Mouse (Mus musculus) kidney, postnatal 25 days (tissue): ENCODE data around the gene Alox15.
"Not testable (repeated sequence)": the region's sequence is repeated elsewhere in the genome, so short reads cannot be mapped to it uniquely, and the experiment has no call there.

Experiments used
- DNase-seq, 2 experiments: peaks; one replicate each; pipeline ENCODE4 v3.0.0; 2021; ENCODE audit warnings: mixed read lengths in 2 of 2

The Alox15 gene

GRCm38 (mm10) chr11:70351868-70352267 lies at the start of gene Alox15:
Gene Alox15 (minus strand): TSS chr11:70352031.
- peak in 1 of 2 experiments; percentile 7 for DNase-seq

- DNase-seq = no peak
Observed at GRCm38 (mm10) chr11:70389421-70389820, 37.6 kb upstream of the Alox15 start.

GRCm38 (mm10) chr11:70387436-70387835 lies 35.6 kb upstream of the Alox15 start:
- DNase-seq = no peak

- no peak for DNase-seq
Observed at GRCm38 (mm10) chr11:70384136-70384535, 32.3 kb upstream of the Alox15 start.

- DNase-seq = no peak
Observed at GRCm38 (mm10) chr11:70381330-70381729, 29.5 kb upstream of the Alox15 start.

- no peak for DNase-seq
Observed at GRCm38 (mm10) chr11:70380478-70381005, 28.7 kb upstream of the Alox15 start.

DNA sequence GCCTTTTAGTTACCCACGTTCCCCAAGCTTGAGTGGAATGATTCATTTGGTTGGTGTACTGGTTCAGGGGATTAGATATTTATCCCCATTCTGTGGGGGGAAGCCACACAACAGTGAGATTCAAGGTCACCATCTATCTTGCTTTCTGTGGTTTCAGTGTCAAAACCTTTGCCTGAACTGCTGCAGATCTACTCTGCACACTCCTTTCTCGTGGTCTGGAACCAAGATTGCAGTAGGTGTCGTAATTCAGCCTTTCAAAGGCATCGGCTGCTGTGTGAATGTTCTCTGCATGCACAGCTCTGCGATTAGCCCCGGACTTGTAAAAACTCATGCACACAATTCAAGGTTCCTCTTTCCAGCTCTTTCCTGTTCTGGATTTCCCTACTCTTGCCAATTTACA lies 24.2 kb upstream of the Alox15 start:
- no peak for DNase-seq

DNA sequence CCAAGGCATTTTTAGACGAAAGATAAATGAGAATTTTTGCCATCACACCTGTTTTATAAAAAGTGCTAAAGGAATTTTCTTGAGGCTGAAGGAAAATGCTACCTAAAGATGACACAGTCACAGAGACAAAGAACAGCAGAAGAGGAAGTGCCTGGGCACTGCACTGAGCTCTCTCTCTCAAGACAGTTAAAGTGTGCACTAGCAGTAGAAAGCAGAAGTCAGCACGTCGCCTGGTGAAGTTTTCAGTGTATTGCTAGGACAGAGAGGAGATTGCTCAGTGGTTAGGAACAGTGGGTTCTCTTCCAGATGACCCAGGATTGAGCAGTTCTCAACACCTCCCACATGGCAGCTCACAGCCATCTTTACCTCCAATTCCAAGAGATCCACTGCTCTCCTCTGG lies 22.5 kb upstream of the Alox15 start:
- DNase-seq = no peak

DNA sequence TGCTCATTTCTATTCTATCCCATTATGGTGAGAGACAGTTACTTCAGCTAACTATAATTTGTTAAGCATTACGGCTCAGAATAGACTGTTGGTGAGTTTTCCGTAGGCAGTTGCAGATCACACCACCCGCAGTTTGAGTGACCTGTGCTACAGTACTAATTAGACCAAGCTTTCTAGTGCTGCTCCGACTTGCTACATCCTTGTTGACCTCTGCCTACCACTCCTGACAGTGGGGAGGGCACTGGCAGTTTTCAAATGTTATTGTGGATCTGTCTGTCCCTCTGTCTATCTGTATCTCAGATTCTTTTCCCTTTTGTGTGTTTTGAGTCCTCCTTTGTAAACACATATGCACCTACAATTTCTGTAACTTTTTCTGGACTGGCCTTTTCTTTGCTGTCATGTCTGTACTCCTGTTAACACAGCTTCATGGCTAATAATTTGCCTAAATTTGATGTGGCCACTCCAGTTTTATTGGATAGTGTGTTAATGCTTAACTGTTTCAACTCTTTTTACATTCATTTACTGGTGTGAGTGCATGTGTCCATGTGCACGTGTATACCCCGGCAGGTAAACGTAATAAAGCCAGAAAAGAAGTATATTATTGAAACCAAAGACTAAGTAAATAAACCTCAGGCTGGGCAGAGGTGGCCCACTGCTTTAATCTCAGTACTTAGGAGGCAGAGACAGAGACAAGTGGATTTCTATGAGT lies 21.2 kb upstream of the Alox15 start:
- DNase-seq = no peak

GRCm38 (mm10) chr11:70372396-70372795 lies 20.6 kb upstream of the Alox15 start:
- DNase-seq = no peak

DNA sequence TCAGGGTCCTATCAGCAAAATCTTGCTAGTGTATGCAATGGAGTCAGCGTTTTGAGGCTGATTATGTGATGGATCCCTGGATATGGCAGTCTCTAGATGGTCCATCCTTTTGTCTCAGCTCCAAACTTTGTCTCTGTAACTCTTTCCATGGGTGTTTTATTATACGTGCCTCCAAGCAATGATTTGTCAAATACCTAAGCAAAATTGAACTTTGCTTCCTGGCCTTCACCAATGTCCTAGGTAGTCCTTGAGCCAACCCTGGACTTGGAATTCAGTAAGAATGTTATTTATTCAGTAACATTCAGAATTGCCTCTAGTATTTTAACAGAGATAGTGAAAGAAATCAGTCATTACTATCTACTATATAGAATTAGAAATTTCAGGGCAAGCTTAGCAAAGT lies 16.8 kb upstream of the Alox15 start:
- DNase-seq = not testable (repeated sequence)

DNA sequence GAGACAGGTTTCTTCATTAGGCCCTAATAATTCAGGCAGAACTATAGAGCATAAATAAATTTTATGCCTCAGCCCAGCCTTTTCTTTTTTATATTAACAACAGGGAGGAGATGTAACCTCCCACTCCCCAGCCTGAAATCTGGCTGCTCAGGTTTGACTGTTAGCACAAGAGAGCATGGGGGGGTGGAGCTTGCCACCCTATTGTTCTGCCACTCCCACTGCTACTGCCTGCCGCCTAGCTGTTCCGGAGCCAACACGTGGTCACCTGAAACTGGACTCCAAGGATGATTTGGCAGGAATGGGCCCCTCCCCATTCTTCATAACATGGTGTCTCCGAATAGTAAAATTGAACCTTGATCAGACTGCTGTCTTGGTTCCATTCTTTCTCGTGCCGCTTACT lies 15.9 kb upstream of the Alox15 start:
- DNase-seq = not testable (repeated sequence)

GRCm38 (mm10) chr11:70348630-70349029 lies 3.2 kb downstream of the Alox15 start:
- no peak for DNase-seq

DNA sequence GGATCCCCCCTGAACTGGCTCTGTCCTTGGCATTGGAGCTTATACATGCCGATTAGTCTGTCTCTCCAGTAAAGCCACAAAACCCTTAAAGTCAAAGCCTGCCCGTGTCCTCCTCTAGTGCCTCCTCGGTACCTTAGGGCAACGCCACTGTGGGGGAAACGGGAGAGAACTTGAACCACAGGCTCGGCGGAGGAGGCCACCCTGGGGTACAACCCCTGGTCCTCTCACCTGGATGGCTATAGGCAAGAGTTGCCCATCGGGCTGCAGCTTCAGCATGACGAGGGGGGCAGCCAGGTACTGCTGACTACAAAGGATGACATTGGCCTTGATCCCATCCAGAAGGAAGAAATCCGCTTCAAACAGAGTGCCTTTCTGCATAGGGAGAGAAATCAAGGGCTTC lies 4.0 kb downstream of the Alox15 start:
- DNase-seq = no peak

- DNase-seq = no peak
Observed at GRCm38 (mm10) chr11:70345546-70345945, 6.3 kb downstream of the Alox15 start.

DNA sequence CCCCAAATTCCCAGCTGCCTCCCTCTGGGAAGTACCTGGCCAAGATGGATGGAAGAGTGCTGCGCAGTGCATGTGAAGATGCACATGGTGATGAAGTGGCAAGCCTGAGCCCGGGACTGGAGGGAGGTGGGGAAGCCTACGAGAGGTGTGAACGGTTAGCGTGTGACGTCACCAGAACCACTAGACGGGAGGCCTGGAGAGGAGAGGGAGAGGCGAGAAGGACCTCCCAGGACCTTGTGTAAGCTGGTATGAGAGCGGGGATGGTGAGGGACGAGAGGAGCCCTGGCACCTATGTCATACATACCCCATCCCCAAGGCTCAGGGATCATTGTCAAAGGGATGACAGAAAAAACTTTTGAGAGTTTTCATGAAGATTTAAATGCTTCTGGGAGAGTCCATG lies 6.8 kb downstream of the Alox15 start:
- DNase-seq = no peak

- DNase-seq = no peak
Observed at GRCm38 (mm10) chr11:70339481-70339880, 12.3 kb downstream of the Alox15 start.

- peak; percentile 60 to 81 for DNase-seq
Observed at GRCm38 (mm10) chr11:70334477-70334876, 17.4 kb downstream of the Alox15 start.

- no peak for DNase-seq
Observed at GRCm38 (mm10) chr11:70324726-70325125, 27.1 kb downstream of the Alox15 start.

GRCm38 (mm10) chr11:70322528-70322927 lies 29.3 kb downstream of the Alox15 start, which contains the start of gene Alox12e:
Gene Alox12e (minus strand): TSS chr11:70322628.
- DNase-seq = no peak

- peak; percentile 48 to 57 for DNase-seq
Observed at GRCm38 (mm10) chr11:70321664-70322063, 30.2 kb downstream of the Alox15 start.

DNA sequence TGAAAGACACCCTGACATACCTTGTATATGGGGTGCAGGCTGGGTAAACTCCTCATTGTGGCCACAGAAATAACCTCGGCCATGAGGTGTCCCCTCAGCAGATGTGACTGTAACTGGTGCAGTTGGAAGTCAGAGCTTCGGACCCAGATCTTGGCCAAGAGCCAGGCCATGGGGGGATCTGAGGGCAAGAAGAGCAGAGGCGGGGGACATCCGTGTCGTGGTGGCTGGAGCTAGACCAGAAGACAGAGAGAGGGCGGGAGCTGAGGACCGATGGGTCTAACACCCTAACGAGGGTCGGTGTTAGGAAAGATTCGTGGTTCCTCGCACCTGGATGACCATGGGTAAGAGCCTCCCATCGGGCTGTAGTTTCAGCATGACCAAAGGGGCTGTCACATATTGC lies 32.2 kb downstream of the Alox15 start:
- no peak for DNase-seq

GRCm38 (mm10) chr11:70313833-70314232 lies 38.0 kb downstream of the Alox15 start:
- peak in 1 of 2 experiments; percentile 24 for DNase-seq

GRCm38 (mm10) chr11:70309341-70309740 lies 42.5 kb downstream of the Alox15 start:
- DNase-seq = peak; percentile 68 to 79

DNA sequence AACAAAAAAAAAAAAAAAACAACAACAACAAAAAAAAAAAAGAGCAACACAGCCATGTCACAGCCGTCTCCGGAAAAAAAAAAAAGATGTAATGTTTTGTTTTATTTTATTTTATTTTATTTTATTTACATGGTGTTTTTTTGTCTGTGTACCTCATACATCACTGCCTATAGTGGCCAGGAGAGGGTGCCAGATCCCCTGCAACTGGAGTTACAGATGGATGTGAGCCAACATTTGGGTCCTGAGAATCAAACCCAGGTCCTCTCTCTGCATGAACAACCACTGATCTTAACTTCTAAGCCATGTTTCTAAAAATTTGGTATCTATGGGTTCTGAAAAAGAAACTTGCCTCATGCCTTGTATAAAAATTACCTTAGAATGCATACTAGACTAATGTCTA lies 43.5 kb downstream of the Alox15 start:
- peak in 1 of 2 experiments; percentile 42 for DNase-seq
